Mouse (Mus musculus): ENCODE data around the gene Grip1.

GRCm38 (mm10) chr10:119902754-119903153, 449.1 kb downstream of the Grip1 start:
- no peak for TF ChIP-seq CTCF (IDR thresholded peaks at IDR 0.05; ENCODE audit: low read depth)
- TF ChIP-seq EP300 (IDR thresholded peaks at IDR 0.05; ENCODE audit: low read depth), result no peak

All from heart, postnatal 0 days (tissue).